Mouse (Mus musculus): ENCODE measurements around the gene Duxbl3. TPM values are rescaled to one million over a fixed set of nuclear protein-coding genes. Genes with fewer than 3 reads are reported as not detected.

The Duxbl3 gene
- polyA plus RNA-seq (2015; fragmentation: Illumina TruSeq; extraction: RNeasy Lipid Tissue Mini Kit (QIAGEN cat#74804); ENCODE audit: low read depth, low replicate concordance): 1.1 TPM

GRCm38 (mm10) chr14:26257756-26258617, at the start of gene Duxbl3:
Duxbl3 (plus strand) TSS chr14:26257962.

Other genes starting within 250 kb of the Duxbl3 start
- 24.5 TPM for gene Gm9780, start 215.3 kb upstream of the Duxbl3 start, polyA plus RNA-seq (2015; fragmentation: Illumina TruSeq; extraction: RNeasy Lipid Tissue Mini Kit (QIAGEN cat#74804); ENCODE audit: low read depth, low replicate concordance)
- gene Tmem254c, start 190.6 kb upstream of the Duxbl3 start, polyA plus RNA-seq (2015; fragmentation: Illumina TruSeq; extraction: RNeasy Lipid Tissue Mini Kit (QIAGEN cat#74804); ENCODE audit: low read depth, low replicate concordance): 17.4 TPM
- not detected for gene Cphx2, start 176.4 kb upstream of the Duxbl3 start, polyA plus RNA-seq (2015; fragmentation: Illumina TruSeq; extraction: RNeasy Lipid Tissue Mini Kit (QIAGEN cat#74804); ENCODE audit: low read depth, low replicate concordance)
- gene Cphx3, start 175.7 kb upstream of the Duxbl3 start, polyA plus RNA-seq (2015; fragmentation: Illumina TruSeq; extraction: RNeasy Lipid Tissue Mini Kit (QIAGEN cat#74804); ENCODE audit: low read depth, low replicate concordance): not detected
- not detected for gene Duxbl2, start 139.6 kb upstream of the Duxbl3 start, polyA plus RNA-seq (2015; fragmentation: Illumina TruSeq; extraction: RNeasy Lipid Tissue Mini Kit (QIAGEN cat#74804); ENCODE audit: low read depth, low replicate concordance)
- 25.5 TPM for gene Plac9b, start 75.5 kb upstream of the Duxbl3 start, polyA plus RNA-seq (2015; fragmentation: Illumina TruSeq; extraction: RNeasy Lipid Tissue Mini Kit (QIAGEN cat#74804); ENCODE audit: low read depth, low replicate concordance)
- gene Tmem254b, start 50.9 kb upstream of the Duxbl3 start, polyA plus RNA-seq (2015; fragmentation: Illumina TruSeq; extraction: RNeasy Lipid Tissue Mini Kit (QIAGEN cat#74804); ENCODE audit: low read depth, low replicate concordance): 59.6 TPM

All from brain, adult 10 weeks (tissue).